Mouse (Mus musculus) cerebellum, adult 18-20 months (tissue): ENCODE measurements around the gene Kat5.

Source experiments
- DNase-seq, 2 experiments: peaks; one replicate each; pipeline ENCODE4 v3.0.0; 2021

Kat5 gene

GRCm38 (mm10) chr19:5625311-5625710 lies 15.3 kb upstream of the Kat5 start:
- no peak for DNase-seq

- no peak for DNase-seq
Measured at GRCm38 (mm10) chr19:5621884-5622283, 11.8 kb upstream of the Kat5 start.

GRCm38 (mm10) chr19:5620007-5620406 lies 10.0 kb upstream of the Kat5 start:
- DNase-seq: no peak

GRCm38 (mm10) chr19:5614953-5615352 lies 4.9 kb upstream of the Kat5 start:
- no peak for DNase-seq

GRCm38 (mm10) chr19:5612762-5613411 lies 2.9 kb upstream of the Kat5 start:
- no peak for DNase-seq

GRCm38 (mm10) chr19:5611973-5612372 lies 1.9 kb upstream of the Kat5 start:
- no peak for DNase-seq

GRCm38 (mm10) chr19:5609171-5609546 lies 878 bp downstream of the Kat5 start:
- DNase-seq: no peak

GRCm38 (mm10) chr19:5608707-5609106 lies 1.3 kb downstream of the Kat5 start:
- DNase-seq: peak in 1 of 2 experiments; percentile 27

GRCm38 (mm10) chr19:5607705-5608410 lies 2.2 kb downstream of the Kat5 start:
- no peak for DNase-seq

GRCm38 (mm10) chr19:5606196-5606595 lies 3.8 kb downstream of the Kat5 start:
- no peak for DNase-seq

- DNase-seq: no peak
Measured at GRCm38 (mm10) chr19:5605126-5605525, 4.9 kb downstream of the Kat5 start.

- DNase-seq: no peak
Measured at GRCm38 (mm10) chr19:5603664-5604063, 6.4 kb downstream of the Kat5 start.

GRCm38 (mm10) chr19:5601752-5602541 lies 8.1 kb downstream of the Kat5 start, which contains the start of gene Rnaseh2c:
Gene Rnaseh2c (plus strand): TSS chr19:5601873.
- peak; percentile 81 to 87 for DNase-seq

GRCm38 (mm10) chr19:5599224-5599623 lies 10.8 kb downstream of the Kat5 start:
- no peak for DNase-seq

- no peak for DNase-seq
Measured at GRCm38 (mm10) chr19:5591888-5592287, 18.1 kb downstream of the Kat5 start.

GRCm38 (mm10) chr19:5589159-5589558 lies 20.9 kb downstream of the Kat5 start:
- DNase-seq: no peak

GRCm38 (mm10) chr19:5581995-5582394 lies 28.0 kb downstream of the Kat5 start:
- no peak for DNase-seq

- DNase-seq: no peak
Measured at GRCm38 (mm10) chr19:5580776-5581175, 29.3 kb downstream of the Kat5 start.

GRCm38 (mm10) chr19:5579971-5580370 lies 30.1 kb downstream of the Kat5 start:
- no peak for DNase-seq

- DNase-seq: no peak
Measured at GRCm38 (mm10) chr19:5575336-5575735, 34.7 kb downstream of the Kat5 start.

- no peak for DNase-seq
Measured at GRCm38 (mm10) chr19:5572331-5573125, 37.5 kb downstream of the Kat5 start.

- DNase-seq: no peak
Measured at GRCm38 (mm10) chr19:5571831-5572230, 38.2 kb downstream of the Kat5 start.
